Mouse (Mus musculus): Measurements from ENCODE around the gene Gm16513. TPM values are rescaled to one million over a fixed set of nuclear protein-coding genes. Genes with fewer than 3 reads are reported as not detected.
"Not testable (repeated sequence)": the region's sequence is repeated elsewhere in the genome, so short reads cannot be mapped to it uniquely, and the experiment has no call there.

Gm16513 gene
- total RNA-seq (2015; ENCODE audit: low replicate concordance) (not detected in 2 replicates), total RNA-seq (2017; ENCODE audit: low replicate concordance) (0.56 TPM in 1 of 2 replicates, not detected in the other)

DNA sequence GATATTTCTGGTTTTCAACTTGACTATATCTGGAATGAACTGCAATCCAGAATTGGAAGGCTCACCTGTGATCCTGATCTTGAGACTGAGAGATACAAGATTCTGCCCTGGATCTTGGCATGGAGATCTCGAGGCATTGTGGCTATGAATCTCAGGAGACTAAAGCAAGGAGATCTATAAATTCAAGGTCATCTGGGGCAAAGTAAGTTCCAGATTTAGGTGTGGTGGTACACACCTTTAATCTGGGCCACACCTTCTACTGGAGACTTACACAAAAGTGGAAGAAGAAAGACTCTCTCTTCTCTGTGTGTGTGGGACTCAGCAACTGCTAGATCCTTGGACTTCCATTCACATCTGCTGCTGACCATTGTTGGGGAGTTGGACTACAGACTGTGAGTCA lies at the start of gene Gm16513:
Gm16513 (plus strand) TSS at position 301 of the 400 bp plus-strand sequence.
- not testable (repeated sequence) for ATAC-seq (replicated peaks; ENCODE audit: low FRiP score, poor library complexity, severe bottlenecking)

Other genes with a start within 250 kb of the Gm16513 start
- not detected in 2 replicates for gene Gm6367, start 194.0 kb upstream of the Gm16513 start, total RNA-seq (2015; ENCODE audit: low replicate concordance)
- not detected in 2 replicates for gene Gm6367, start 194.0 kb upstream of the Gm16513 start, total RNA-seq (2017; ENCODE audit: low replicate concordance)
- gene Gm7942, start 75.7 kb upstream of the Gm16513 start, total RNA-seq (2015; ENCODE audit: low replicate concordance), result not detected in 2 replicates
- gene Gm7942, start 75.7 kb upstream of the Gm16513 start, total RNA-seq (2017; ENCODE audit: low replicate concordance), result not detected in 2 replicates
- gene Gm10424, start 90.1 kb downstream of the Gm16513 start, total RNA-seq (2015; ENCODE audit: low replicate concordance), result not detected in 2 replicates
- gene Gm10424, start 90.1 kb downstream of the Gm16513 start, total RNA-seq (2017; ENCODE audit: low replicate concordance), result not detected in 2 replicates
- not detected in 2 replicates for gene Gm3259, start 123.3 kb downstream of the Gm16513 start, total RNA-seq (2015; ENCODE audit: low replicate concordance)
- not detected in 2 replicates for gene Gm3259, start 123.3 kb downstream of the Gm16513 start, total RNA-seq (2017; ENCODE audit: low replicate concordance)